Mouse (Mus musculus): Measurements from ENCODE around the gene Anxa11.
"Not testable (repeated sequence)": the region's sequence is repeated elsewhere in the genome, so short reads cannot be mapped to it uniquely, and the experiment has no call there.

DNA sequence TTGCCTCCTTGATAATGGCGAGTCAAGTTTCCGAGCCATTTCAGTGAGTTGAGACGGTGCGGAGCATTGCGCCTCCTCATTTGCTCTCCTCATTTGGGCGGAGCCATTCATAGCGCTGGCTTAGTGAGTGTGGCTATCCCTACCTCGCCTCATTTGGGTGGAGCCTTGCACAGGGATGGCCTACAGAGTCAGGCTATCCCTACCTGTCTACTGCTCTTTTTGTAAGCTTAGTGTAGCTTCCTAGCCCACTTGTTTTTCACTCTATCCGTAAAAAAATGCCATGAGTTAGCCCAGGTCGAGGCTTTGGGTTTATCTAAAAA, 85.6 kb downstream of the Anxa11 start, which contains the start of gene Tmem254a:
- TF ChIP-seq POLR2A (IDR thresholded peaks at IDR 0.05; ENCODE audit: extremely low read depth, insufficient read depth, low read length); CTCF (IDR thresholded peaks at IDR 0.05; ENCODE audit: low read depth, low read length): not testable (repeated sequence)

All from liver, adult 2 months (tissue).